Mouse (Mus musculus): Measurements from ENCODE around the gene Plscr3. TPM values are rescaled to one million over a fixed set of nuclear protein-coding genes. Genes with fewer than 3 reads are reported as not detected.

Gene Plscr3
- polyA plus RNA-seq, 1 experiment from 2014 or later, result 85.1 TPM

DNA sequence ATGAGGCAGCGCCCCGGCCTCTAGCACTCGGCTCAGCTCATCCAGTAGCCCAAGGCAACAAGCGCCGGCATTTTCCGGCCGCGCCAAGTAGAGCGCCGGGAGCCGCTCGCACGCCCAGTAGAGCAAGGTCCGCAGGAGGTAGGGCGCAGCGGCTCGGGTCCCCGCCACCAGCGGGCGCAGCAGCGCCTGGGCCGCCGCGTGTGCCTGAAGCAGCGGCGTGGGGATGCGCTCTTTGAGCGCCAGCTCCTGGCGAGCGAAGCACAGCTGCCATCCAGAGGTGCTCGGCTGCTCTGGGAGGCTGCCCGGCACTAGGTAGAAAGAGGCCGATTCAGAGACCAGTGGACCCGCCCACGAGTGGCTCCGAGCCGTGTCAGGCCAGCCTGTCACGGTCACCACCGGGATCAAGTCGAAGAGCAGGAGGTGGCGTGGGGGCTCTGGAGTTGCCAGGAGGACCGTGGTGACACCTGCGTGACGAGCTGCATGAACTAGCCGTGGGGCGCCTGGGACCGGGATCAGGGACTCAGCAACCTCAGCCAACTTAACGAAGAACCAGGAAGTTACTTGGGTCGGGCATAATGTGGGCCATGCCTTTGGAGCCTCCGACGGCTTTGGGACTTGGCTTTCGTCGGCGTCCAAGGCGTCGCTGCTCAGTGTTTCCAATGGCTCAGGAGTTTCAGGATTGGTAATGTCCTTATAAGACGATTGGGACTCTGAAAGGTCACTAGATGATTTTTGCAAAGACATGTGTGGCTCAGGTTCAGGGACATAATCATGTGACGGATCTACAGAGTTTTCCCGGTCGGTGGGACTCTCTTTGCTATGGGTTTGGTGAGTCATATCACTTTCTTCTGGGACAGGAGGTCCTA lies 42.2 kb upstream of the Plscr3 start:
- Histone ChIP-seq H3K9me3 (replicated peaks; ENCODE audit: control insufficient read depth, low read length) (no peaks in the 10 kb centered on the region), H3K4me1 (ENCODE audit: control insufficient read depth, insufficient read depth, low read length) (peaks cover 58% of the 10 kb centered on the region), H3K27ac (ENCODE audit: low read length) (peak overlapping the region; percentile 69), H3K36me3 (ENCODE audit: control insufficient read depth, insufficient read depth, low read length) (no peaks in the 10 kb centered on the region), H3K9ac (ENCODE audit: low read length) (peak overlapping the region; percentile 83), H3K4me3 (replicated peaks; ENCODE audit: low read length) (peak overlapping the region; percentile 72), H3K4me2 (ENCODE audit: low read depth, low read length) (peak overlapping the region; percentile 99), H3K27me3 (ENCODE audit: control insufficient read depth, insufficient read depth, low read length) (peaks cover 12% of the 10 kb centered on the region)
- WGBS, result 2% methylated on average over 60 of the region's 60 CpGs
- peak; percentile 69 for ATAC-seq (ENCODE audit: insufficient read depth, low FRiP score)

DNA sequence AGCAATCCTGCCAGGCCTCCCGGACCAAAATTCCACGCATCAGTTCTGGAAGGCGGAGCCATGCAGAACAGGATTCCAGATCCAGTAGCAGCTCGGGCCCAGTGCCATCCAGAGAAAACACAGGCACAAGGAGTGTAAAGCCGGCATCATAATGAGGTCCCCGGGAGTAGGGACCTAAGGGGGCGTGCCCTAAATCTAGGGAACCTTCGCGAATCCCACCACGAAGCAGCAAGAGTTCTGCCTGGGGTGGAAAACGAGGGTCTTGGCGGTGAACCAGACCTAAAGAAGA lies 41.6 kb upstream of the Plscr3 start:
- Histone ChIP-seq H3K4me3 (replicated peaks; ENCODE audit: low read length) (peak overlapping the region; percentile 72), H3K4me1 (ENCODE audit: control insufficient read depth, insufficient read depth, low read length) (peaks cover 52% of the 10 kb centered on the region), H3K9ac (ENCODE audit: low read length) (peak overlapping the region; percentile 83), H3K36me3 (ENCODE audit: control insufficient read depth, insufficient read depth, low read length) (no peaks in the 10 kb centered on the region), H3K4me2 (ENCODE audit: low read depth, low read length) (peak overlapping the region; percentile 99), H3K27ac (ENCODE audit: low read length) (peak overlapping the region; percentile 69), H3K9me3 (replicated peaks; ENCODE audit: control insufficient read depth, low read length) (no peaks in the 10 kb centered on the region), H3K27me3 (ENCODE audit: control insufficient read depth, insufficient read depth, low read length) (peaks cover 12% of the 10 kb centered on the region)
- ATAC-seq (ENCODE audit: insufficient read depth, low FRiP score), result no peak
- WGBS, result 12% methylated on average over 12 of the region's 12 CpGs

DNA sequence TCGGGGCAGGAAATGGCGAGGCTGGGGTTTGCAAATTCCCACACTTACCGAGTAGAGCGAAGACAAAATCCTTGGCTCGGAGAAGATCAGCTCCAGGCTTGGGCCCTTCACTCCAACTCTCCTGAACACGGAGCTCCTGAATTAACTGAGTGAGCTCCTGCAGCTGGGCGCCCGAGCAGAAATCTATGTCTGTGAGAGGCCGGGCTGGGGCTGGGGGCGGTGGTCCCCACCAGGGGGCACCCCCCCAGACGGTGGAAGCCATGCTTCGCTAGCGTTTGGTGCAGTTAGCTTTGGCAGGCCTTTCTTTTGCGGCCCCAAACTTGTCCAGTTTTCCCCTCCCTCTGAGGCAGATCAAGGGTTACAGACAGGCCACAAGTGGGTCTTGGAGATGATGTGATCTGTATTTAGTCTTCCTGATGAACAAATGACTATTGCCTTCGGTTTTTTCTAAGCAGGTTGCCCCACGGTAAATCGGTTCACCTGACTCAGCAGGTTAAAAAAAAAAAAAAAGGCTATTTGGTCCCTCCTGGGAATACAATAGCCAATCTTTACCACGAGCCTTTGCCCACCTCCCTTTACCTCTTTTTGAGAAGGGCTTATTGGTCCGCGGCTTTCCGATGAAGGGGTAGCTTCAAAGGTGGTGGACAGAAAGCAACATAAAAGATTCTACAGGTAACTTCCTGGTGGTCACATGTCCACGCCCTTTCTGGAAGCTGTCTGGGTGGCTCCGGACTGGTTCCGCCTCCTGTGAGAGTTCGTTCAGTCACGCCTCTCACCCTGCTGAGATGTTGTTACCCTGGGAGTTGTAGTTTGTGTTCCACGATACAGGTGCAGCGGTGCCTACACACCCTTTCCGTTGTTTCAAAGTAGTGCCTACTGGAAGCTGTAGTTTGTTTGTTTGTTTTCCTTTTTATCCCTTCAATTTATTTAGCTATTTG lies 40.9 kb upstream of the Plscr3 start, which contains the start of gene Tmem102:
Tmem102 (minus strand) TSS at position 653 of the 938 bp plus-strand sequence.
- Histone ChIP-seq H3K4me1 (ENCODE audit: control insufficient read depth, insufficient read depth, low read length) (peaks cover 46% of the 10 kb centered on the region), H3K36me3 (ENCODE audit: control insufficient read depth, insufficient read depth, low read length) (no peaks in the 10 kb centered on the region), H3K4me2 (ENCODE audit: low read depth, low read length) (peak within 1 kb of the TSS; percentile 99), H3K9me3 (replicated peaks; ENCODE audit: control insufficient read depth, low read length) (no peaks in the 10 kb centered on the region), H3K4me3 (replicated peaks; ENCODE audit: low read length) (peak within 1 kb of the TSS; percentile 72), H3K9ac (ENCODE audit: low read length) (peak within 1 kb of the TSS; percentile 83), H3K27ac (ENCODE audit: low read length) (peak within 1 kb of the TSS; percentile 69), H3K27me3 (ENCODE audit: control insufficient read depth, insufficient read depth, low read length) (peaks cover 12% of the 10 kb centered on the region)
- ATAC-seq (ENCODE audit: insufficient read depth, low FRiP score), result peak; percentile 41
- 10% methylated on average over 29 of the region's 29 CpGs for WGBS

DNA sequence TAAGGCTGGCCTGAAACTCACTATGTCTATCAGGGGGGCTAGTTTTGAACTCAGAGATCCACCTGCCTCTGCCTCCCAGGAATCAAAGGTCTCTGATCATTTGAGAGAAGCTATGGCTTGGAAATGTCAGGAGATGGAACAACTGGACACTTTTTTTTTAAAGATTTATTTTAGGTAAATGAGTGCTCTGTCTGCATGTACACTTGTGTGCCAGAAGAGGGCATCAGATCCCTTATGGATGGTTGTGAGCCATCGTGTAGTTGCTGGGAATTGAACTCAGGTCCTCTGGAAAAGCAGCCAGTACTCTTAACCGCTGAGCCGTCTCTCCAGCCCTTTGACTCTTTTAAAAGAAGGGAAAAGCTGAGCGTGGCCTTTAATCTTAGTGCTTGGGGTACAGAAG lies 39.8 kb upstream of the Plscr3 start:
- peaks cover 35% of the 10 kb centered on the region for H3K4me1 ChIP-seq (ENCODE audit: control insufficient read depth, insufficient read depth, low read length)
- peaks cover 12% of the 10 kb centered on the region for H3K27me3 ChIP-seq (ENCODE audit: control insufficient read depth, insufficient read depth, low read length)
- H3K27ac ChIP-seq (ENCODE audit: low read length), result no peak overlapping the region
- WGBS, result 85% methylated on average over 4 of the region's 4 CpGs
- no peak overlapping the region for H3K9ac ChIP-seq (ENCODE audit: low read length)
- H3K36me3 ChIP-seq (ENCODE audit: control insufficient read depth, insufficient read depth, low read length), result no peaks in the 10 kb centered on the region
- no peaks in the 10 kb centered on the region for H3K9me3 ChIP-seq (replicated peaks; ENCODE audit: control insufficient read depth, low read length)
- no peak overlapping the region for H3K4me3 ChIP-seq (replicated peaks; ENCODE audit: low read length)
- no peak for ATAC-seq (ENCODE audit: insufficient read depth, low FRiP score)
- no peak overlapping the region for H3K4me2 ChIP-seq (ENCODE audit: low read depth, low read length)

DNA sequence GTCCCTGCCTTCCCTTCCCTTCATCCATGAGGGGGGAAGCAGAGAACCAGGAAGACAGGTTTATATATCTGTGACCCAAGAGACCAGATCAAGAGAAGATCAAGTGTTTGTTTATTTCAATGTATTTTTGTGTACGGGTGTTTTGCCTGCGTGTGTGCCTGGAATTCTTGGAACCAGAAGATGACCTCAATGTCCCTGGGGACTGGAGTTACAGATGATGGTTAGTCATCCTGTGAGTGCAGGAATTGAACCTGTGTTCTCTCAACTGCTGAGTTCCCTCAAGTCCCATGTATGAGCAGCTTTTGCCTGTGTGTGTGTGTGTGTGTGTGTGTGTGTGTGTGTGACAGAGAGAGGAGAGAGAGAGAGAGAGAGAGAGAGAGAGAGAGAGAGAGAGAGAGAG lies 38.5 kb upstream of the Plscr3 start:
- peaks cover 23% of the 10 kb centered on the region for H3K4me1 ChIP-seq (ENCODE audit: control insufficient read depth, insufficient read depth, low read length)
- no peak for ATAC-seq (ENCODE audit: insufficient read depth, low FRiP score)
- no peak overlapping the region for H3K4me2 ChIP-seq (ENCODE audit: low read depth, low read length)
- no peak overlapping the region for H3K9ac ChIP-seq (ENCODE audit: low read length)
- no peaks in the 10 kb centered on the region for H3K9me3 ChIP-seq (replicated peaks; ENCODE audit: control insufficient read depth, low read length)
- H3K27me3 ChIP-seq (ENCODE audit: control insufficient read depth, insufficient read depth, low read length), result peaks cover 3% of the 10 kb centered on the region
- no peaks in the 10 kb centered on the region for H3K36me3 ChIP-seq (ENCODE audit: control insufficient read depth, insufficient read depth, low read length)
- no peak overlapping the region for H3K4me3 ChIP-seq (replicated peaks; ENCODE audit: low read length)
- no peak overlapping the region for H3K27ac ChIP-seq (ENCODE audit: low read length)
- WGBS, result 62% methylated on average over 2 of the region's 2 CpGs

DNA sequence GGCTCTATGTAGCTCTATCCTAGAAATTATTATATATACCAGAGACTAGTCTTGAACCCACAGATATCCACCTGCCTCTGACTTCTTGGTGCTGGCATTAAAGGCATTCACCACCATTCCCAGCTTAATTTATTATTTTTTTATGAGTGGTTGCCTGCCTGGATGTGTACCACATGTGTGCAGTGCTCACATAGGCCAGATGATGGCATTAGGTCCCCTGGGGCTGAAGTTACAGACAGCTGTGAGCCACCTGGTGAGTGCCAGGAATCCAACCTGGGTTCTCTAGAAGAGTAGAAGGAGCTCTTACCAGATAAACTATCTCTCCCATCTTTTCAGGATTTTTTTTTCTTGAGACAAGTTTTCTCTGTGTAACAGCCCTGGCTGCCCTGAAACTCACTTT lies 35.9 kb upstream of the Plscr3 start:
- Histone ChIP-seq H3K4me3 (replicated peaks; ENCODE audit: low read length) (no peak overlapping the region), H3K27ac (ENCODE audit: low read length) (no peak overlapping the region), H3K4me2 (ENCODE audit: low read depth, low read length) (no peak overlapping the region), H3K9ac (ENCODE audit: low read length) (no peak overlapping the region), H3K9me3 (replicated peaks; ENCODE audit: control insufficient read depth, low read length) (no peaks in the 10 kb centered on the region), H3K36me3 (ENCODE audit: control insufficient read depth, insufficient read depth, low read length) (no peaks in the 10 kb centered on the region), H3K27me3 (ENCODE audit: control insufficient read depth, insufficient read depth, low read length) (no peaks in the 10 kb centered on the region), H3K4me1 (ENCODE audit: control insufficient read depth, insufficient read depth, low read length) (no peaks in the 10 kb centered on the region)
- no peak for ATAC-seq (ENCODE audit: insufficient read depth, low FRiP score)

DNA sequence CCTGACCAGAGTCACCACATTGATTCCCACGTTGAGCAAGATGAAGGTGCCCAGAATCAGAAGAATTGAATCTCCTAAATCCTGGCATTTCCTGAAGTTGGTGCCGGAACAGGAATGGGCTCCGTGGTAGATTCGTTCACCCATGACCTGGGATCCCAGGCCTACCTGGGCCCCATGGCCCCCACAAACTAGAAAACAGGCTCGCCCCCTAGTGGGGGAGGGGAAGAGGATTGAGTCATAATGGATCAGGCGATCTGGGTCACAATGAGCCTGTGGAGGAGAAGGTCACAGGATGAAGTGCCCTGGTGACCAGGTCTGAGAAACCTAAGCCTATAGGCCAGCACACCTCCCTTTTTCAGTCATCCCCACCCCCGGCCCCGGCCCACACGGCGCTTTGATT lies 31.0 kb upstream of the Plscr3 start, which contains the start of gene Gm39566:
Gm39566 (minus strand) TSS at position 144 of the 400 bp plus-strand sequence.
- Histone ChIP-seq H3K36me3 (ENCODE audit: control insufficient read depth, insufficient read depth, low read length) (no peaks in the 10 kb centered on the region), H3K27me3 (ENCODE audit: control insufficient read depth, insufficient read depth, low read length) (no peaks in the 10 kb centered on the region), H3K9me3 (replicated peaks; ENCODE audit: control insufficient read depth, low read length) (peaks cover 11% of the 10 kb centered on the region; the same call in 1 of the 2 replicates), H3K4me2 (ENCODE audit: low read depth, low read length) (no peak within 1 kb of the TSS), H3K4me3 (replicated peaks; ENCODE audit: low read length) (no peak within 1 kb of the TSS), H3K9ac (ENCODE audit: low read length) (no peak within 1 kb of the TSS), H3K27ac (ENCODE audit: low read length) (no peak within 1 kb of the TSS), H3K4me1 (ENCODE audit: control insufficient read depth, insufficient read depth, low read length) (no peaks in the 10 kb centered on the region)
- 58% methylated on average over 10 of the region's 10 CpGs for WGBS
- no peak for ATAC-seq (ENCODE audit: insufficient read depth, low FRiP score)

DNA sequence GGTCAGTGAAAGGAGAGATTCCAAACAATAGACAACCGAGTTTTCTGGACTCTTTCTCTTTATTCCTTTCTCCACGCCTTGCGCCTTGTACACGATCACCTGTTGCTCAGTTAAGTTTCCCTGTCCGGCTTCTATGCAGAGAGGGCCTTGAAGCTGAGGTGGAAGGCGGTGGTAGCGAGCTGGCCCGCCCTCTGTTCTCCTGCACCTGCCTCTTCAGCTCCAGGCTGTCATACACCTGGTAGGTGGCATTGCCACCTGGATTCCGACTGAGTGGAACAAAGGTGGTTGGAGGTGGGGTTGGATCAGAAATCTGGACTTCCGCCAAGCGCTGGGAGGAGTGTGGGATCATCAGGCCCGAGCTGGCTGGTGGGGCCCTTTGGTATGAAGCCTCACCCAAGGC lies 29.7 kb upstream of the Plscr3 start:
- no peak overlapping the region for H3K4me3 ChIP-seq (replicated peaks; ENCODE audit: low read length)
- no peaks in the 10 kb centered on the region for H3K27me3 ChIP-seq (ENCODE audit: control insufficient read depth, insufficient read depth, low read length)
- H3K4me2 ChIP-seq (ENCODE audit: low read depth, low read length), result no peak overlapping the region
- no peaks in the 10 kb centered on the region for H3K36me3 ChIP-seq (ENCODE audit: control insufficient read depth, insufficient read depth, low read length)
- H3K4me1 ChIP-seq (ENCODE audit: control insufficient read depth, insufficient read depth, low read length), result no peaks in the 10 kb centered on the region
- no peak overlapping the region for H3K9ac ChIP-seq (ENCODE audit: low read length)
- no peak overlapping the region for H3K27ac ChIP-seq (ENCODE audit: low read length)
- WGBS, result 85% methylated on average over 12 of the region's 12 CpGs
- H3K9me3 ChIP-seq (replicated peaks; ENCODE audit: control insufficient read depth, low read length), result peaks cover 11% of the 10 kb centered on the region; the same call in 1 of the 2 replicates
- no peak for ATAC-seq (ENCODE audit: insufficient read depth, low FRiP score)

DNA sequence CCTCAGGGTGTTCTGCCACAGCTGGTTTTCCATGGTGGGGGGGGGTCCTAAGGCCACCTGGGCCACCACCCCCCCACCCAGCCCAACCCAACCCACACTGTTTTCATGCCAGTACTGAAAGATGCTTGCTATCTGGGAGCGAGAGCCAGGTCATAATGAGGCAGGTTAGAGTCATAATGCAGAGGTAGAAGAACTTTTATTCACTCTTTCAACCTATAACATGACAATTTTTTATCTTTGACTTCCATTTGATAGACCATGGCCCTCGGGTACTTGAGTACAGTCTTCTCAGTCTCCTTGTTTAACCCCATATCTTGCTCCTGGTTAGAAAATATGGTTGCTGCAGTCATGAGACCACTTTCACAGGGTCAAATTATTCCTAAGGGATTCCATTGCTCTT lies 27.8 kb upstream of the Plscr3 start, which contains the start of gene Spem2:
Spem2 (minus strand) TSS at position 101 of the 400 bp plus-strand sequence.
- H3K4me3 ChIP-seq (replicated peaks; ENCODE audit: low read length), result no peak within 1 kb of the TSS
- H3K9ac ChIP-seq (ENCODE audit: low read length), result no peak within 1 kb of the TSS
- no peaks in the 10 kb centered on the region for H3K27me3 ChIP-seq (ENCODE audit: control insufficient read depth, insufficient read depth, low read length)
- ATAC-seq (ENCODE audit: insufficient read depth, low FRiP score), result no peak
- peaks cover 11% of the 10 kb centered on the region; the same call in 1 of the 2 replicates for H3K9me3 ChIP-seq (replicated peaks; ENCODE audit: control insufficient read depth, low read length)
- H3K27ac ChIP-seq (ENCODE audit: low read length), result no peak within 1 kb of the TSS
- no peak within 1 kb of the TSS for H3K4me2 ChIP-seq (ENCODE audit: low read depth, low read length)
- H3K4me1 ChIP-seq (ENCODE audit: control insufficient read depth, insufficient read depth, low read length), result no peaks in the 10 kb centered on the region
- WGBS, result 79% methylated on average over 2 of the region's 2 CpGs
- H3K36me3 ChIP-seq (ENCODE audit: control insufficient read depth, insufficient read depth, low read length), result no peaks in the 10 kb centered on the region

All from stomach, embryonic 16.5 days (tissue).